Mouse (Mus musculus) telencephalon, adult 2 months (tissue): ENCODE measurements at regions not wholly inside any gene's neighbourhood (a gene's known extent, or its start where the extent isn't known, plus 50 kb on each side); places are given as distances from the start of the nearest gene placed in this dataset.

Experiments
- DNase-seq: peaks from one replicate; pipeline ENCODE4 v3.0.0-alpha.2; 2011; ENCODE audit warnings: low read depth, low spot score

GRCm38 (mm10) chr11:18715851-18716126, 303.0 kb downstream of the Meis1 start:
- no peak for DNase-seq

GRCm38 (mm10) chr11:18715050-18715850, 303.5 kb downstream of the Meis1 start:
- no peak for DNase-seq

DNA sequence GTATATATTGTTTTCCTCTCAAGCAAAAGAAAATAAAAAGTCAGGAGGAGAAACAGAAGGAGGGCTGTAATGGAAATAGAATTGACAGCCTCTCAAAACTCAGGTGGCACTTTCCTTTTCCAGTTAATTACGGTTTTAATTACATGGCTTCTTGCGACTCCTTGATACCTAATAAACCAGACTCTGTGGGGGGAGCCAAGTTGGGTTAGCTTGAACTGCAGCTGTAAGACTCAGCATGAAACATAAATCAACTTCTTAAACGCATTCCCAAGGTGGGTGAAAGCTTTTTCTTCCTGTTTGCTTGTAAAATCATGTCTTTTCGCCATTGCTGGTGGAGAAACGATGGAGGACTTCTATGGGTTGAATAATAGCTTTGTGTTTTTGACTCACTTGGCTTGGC, 304.4 kb downstream of the Meis1 start:
- DNase-seq: no peak

DNA sequence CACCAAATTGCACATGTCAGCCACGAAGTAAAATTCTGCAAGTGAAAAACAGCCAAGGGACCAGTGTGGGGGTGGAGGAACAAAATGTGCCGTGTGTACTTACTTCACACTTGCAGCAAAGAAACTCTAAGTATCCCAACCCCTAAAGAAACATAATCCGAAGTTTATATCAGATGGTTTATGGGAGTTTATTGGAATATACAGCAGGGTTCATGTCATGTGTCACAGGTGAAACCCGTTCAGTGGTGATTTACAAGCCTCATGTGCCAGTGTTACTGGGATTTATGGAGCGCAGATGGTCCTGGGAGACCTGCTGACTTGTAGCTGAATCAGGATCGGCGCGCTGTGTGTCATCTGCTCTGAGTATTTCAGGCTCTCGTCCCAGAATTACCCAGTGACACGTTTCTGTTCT, 306.1 kb downstream of the Meis1 start:
- peak; percentile 50 for DNase-seq

- no peak for DNase-seq
These were observed 309.2 kb downstream of the Meis1 start for GRCm38 (mm10) chr11:18709628-18710027.

GRCm38 (mm10) chr11:18681593-18681992, 337.2 kb downstream of the Meis1 start:
- no peak for DNase-seq

DNA sequence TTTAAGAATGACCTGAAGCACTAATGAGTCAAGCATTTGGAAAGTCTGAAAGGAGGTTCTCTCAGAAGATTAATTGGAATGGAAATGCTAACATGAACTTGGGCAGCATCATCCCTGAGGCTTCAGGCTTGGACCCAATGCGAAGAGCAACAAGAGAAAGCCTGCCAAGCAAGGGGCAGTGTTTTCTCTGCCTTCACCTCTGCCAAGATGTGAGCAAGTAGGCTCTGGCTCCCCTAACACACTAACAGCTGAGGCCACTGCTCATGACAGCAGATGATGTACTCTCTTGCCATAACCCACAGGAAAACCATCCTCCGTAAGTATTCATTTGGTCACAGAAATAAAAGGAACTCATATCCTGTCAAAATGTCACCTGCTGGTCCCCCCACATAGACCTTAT, 341.9 kb downstream of the Meis1 start:
- DNase-seq: no peak

DNA sequence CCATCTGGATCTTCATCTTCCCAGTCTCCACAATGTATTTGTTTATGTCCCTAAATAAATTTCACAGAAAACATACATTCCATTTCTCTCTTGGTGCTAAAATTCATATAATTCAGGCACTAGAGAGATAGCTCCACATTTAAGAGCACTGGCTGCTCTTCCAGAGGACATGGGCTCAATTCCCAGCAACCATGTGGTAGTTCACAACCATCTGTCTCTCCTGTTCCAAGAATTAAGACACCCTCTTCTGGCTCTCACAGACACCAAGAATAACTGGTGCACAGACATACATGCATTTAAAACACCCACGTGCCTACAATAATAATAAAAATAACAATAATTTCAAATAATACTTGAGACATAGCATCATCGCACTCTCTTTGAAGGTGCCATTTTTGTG, 347.8 kb downstream of the Meis1 start:
- peak; percentile 24 for DNase-seq

- DNase-seq: no peak
These were observed 349.5 kb downstream of the Meis1 start for GRCm38 (mm10) chr11:18669322-18669721.

GRCm38 (mm10) chr11:18656358-18656757, 362.4 kb downstream of the Meis1 start:
- no peak for DNase-seq

DNA sequence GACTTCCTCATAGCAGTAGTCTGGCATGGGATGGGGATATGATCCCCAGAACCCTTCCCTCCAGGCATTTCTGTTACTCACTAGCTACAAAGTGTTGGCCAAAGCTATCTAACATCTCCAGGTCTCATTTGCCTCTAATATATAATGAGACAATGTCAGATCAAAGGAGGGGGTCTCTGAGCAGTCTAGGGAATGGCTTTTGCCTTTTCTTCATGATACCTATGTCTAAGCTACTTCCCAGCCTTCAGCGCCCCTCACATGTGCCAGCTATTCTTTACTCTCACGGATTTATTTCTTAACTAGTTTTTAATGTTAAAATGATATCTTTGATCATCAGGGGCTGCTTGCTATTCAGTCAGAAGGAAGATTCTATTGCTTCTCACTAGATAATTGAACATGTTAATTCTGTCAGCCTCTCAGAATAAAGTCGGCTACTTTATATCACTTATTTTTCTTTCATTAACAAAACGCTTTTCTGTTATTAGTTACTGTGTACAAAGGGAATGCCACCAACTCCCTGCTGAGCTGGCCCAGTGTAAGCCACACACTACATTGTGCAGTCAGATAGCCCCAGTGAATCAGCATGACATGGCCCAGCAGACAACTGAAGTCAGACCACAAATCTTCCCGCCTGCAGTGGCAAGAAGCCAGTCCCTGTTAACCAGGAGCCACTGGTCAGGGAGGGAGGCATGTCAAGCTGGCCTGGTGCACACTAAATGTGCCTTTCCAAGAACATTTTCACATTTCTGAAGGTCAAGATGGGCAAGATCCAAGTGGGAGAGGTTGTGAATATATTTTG, 386.6 kb downstream of the Meis1 start:
- DNase-seq: no peak

GRCm38 (mm10) chr11:18631570-18631969, 387.2 kb downstream of the Meis1 start:
- no peak for DNase-seq

- DNase-seq: no peak
These were observed 397.0 kb downstream of the Meis1 start for GRCm38 (mm10) chr11:18621777-18622176.

GRCm38 (mm10) chr11:18604836-18605235, 413.9 kb downstream of the Meis1 start:
- DNase-seq: no peak

- no peak for DNase-seq
These were observed 417.1 kb downstream of the Meis1 start for GRCm38 (mm10) chr11:18601568-18602182.

DNA sequence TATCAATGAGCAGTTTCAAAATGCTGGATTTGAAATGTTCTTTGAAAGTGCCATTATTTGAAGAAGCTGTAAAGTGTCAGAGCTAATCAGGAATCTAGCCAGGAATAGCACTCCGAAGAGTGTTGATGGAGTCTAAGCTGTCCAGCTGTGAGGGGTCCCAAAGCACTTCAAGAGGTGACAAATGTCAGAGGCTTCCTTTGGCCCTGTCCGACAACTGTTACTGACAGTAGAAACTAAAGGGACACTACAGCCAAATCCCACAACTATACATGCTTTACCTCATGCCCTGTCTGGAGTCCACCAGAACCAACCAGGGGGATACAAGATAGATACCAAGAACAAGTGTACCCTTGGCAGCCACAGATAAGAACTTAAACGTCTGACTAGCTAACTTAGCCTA, 420.4 kb downstream of the Meis1 start:
- no peak for DNase-seq

DNA sequence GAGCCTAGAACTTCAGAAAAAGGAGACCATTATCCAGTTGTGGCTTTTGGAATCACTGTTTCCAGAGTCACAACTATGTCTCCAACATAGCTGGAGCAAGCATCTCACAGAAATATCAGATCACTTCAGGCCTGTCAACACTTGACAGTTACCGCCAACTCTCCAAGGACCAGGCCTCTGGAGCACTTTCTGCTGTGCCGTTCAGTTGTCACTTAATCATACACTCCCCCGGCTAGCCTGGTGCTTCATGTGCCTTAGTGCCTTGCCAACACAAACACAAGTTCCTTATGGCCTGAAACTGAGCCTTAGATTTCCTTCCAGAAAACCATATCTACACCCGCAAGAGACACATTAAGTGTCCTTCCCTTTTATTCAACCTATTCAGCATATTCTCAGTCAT, 421.8 kb downstream of the Meis1 start:
- DNase-seq: no peak

DNA sequence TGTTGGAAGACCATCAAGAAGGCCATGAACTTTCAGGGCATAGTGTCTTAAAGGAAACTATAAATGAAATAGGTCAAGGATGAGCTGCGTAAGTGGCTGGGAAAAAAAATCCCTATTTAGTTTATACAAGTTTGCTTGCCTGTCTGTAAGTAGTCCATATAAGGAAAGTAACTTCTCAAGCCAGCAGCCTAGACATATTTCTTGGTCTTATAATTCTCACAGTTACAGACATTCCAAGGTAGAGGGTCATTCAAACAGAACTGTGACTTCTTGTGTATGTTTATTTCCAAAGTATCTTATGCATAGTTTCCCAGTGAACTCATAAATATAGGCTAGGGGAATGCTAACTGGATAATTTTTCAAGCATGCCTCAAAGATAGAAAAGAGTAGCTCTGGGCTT, 428.3 kb downstream of the Meis1 start:
- no peak for DNase-seq

DNA sequence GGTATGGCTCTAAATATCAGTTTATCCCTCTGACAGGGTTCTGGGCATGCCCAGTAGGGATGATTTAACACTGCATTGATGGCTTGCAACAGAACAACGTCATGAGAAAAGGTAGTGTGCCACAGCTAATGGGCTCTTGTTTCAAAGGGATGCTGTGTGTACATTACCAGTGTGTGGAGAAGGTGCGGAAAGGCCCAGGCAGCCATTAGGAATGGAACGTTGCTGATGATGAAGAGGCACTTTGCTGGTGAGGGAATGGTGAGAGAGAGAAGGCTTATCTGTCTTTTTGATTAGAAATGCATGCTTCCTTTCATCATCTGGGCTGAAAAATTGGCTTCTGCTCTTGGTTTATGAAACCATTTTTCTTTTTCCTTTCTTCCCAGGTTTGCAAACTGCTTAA, 432.3 kb downstream of the Meis1 start:
- no peak for DNase-seq

- DNase-seq: no peak
These were observed 433.8 kb downstream of the Meis1 start for GRCm38 (mm10) chr11:18585031-18585430.

DNA sequence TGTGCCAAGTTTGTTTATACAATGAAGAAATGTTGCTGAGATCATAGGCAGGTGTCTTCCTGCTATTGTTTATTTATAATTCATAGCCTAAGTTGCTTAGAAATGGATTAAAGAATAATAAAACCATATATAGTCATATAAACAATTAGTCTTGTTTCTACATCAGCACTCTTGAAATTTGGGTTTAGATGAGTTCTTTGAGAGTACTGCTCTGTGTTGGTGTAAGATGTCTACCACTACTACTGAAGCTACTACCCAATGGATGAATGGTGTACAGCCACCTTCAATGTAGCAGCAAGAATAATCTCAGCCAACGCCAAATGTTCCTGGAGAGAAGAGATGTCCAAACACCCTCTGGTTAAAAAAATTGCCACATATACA, 436.0 kb downstream of the Meis1 start:
- DNase-seq: no peak

DNA sequence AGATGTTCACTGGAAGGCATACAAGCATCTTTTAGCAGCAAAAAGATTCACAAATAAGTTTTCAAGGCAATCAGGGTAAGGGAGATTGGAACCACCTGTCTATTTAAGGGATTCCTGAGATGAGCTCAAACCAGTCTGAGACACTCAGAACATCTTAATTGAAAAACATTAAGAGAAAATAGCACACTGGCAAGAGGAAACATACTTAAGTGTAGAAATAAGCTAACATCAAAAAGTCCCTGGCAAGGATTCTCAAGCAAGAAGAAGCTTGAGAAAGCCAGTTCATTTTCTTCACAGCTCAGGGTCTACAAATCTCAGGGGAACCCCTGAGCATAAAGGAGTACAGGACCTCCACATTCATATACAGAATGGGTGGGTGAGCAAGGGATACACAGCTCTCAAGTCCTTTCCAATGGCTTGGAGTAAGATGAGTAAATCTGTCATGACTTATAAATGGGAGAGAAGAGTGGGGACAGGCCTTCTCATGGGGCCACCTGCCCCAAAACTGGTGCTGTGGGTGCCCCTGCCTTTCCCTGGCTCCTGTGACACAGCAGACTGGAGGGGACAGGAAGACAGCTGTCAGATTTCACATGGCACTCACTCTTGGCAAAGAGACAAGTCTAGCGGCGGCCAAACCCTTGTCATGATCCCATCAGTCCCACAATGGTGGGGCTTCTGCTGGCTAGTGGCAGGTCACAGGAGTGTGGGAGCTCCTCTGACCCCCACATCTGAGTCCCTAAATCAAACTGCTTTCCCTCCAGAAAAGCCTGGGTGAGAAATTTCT, 436.6 kb downstream of the Meis1 start:
- no peak for DNase-seq
